Mouse (Mus musculus) right cerebral cortex, adult 2 months (tissue): ENCODE results near the gene Tshz2.

Experiments used
- DNase-seq, 2 experiments: peaks; one replicate each; pipeline ENCODE4 v3.0.0; 2021 to 2022; ENCODE audit warnings: low spot score in 2 of 2

Tshz2 gene

GRCm38 (mm10) chr2:169630070-169630469 lies 2.7 kb upstream of the Tshz2 start:
- no peak for DNase-seq

DNA sequence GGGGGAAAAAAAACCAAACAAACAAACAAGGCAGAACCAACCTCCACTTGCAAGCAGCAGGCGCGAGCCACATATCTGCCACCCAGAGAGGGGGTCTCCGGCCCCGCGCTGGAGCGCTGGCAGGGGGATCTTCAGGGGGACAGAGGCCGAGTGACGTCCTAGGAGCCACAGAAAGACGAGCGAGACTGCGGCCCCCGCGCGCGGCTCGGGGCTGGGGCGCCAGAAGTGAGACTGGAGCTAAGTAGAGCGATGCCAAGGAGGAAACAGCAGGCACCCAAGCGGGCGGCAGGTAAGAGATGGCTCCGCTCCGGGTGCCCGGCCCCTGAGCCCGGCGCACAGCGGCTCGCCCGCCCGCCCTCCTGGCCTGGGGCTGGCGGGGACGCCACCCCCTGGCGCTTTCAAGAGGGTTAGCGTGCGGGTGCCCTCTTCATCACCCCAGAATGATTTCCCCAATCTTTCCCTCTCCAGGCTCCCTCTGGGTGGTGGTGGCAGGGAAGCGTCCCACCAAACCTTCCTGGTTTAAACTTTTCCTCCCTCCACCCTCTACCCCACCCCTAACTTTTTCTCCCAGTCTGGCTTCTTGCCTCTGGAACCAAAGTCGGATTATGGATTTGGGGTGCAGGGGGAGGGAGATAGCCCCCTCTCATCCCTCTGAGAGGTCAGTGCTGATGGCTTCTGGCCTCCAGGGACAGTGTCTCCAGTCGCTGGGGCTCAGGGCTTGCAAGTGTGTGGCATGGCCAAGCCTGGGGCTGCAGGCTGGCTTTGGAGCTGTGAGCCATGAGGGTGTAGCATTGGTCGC lies 877 bp downstream of the Tshz2 start:
- DNase-seq, result no peak

GRCm38 (mm10) chr2:169634619-169635382 lies 2.0 kb downstream of the Tshz2 start:
- no peak for DNase-seq

DNA sequence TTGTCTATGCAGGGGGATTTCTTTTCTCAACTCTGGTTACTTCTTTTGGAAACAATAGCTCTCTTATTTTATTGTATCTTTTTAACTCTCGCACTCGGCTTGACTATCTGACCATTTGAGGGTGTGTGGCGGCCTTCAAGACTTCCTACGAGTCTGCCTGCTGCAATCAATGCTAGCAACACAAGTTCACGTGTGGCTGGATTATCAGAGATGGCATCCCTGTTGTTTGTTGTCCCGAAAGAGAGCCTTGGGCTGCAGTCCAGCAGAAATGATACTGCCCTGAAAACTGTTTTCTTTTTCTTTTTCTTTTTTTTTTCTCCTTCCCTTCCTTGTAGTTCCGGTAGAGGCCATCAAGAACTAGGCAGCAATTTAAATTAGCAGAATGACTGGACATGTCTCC lies 2.6 kb downstream of the Tshz2 start:
- no peak for DNase-seq

- no peak for DNase-seq
Observed at GRCm38 (mm10) chr2:169636414-169636813, 3.6 kb downstream of the Tshz2 start.

GRCm38 (mm10) chr2:169641547-169641946 lies 8.7 kb downstream of the Tshz2 start:
- DNase-seq, result no peak

DNA sequence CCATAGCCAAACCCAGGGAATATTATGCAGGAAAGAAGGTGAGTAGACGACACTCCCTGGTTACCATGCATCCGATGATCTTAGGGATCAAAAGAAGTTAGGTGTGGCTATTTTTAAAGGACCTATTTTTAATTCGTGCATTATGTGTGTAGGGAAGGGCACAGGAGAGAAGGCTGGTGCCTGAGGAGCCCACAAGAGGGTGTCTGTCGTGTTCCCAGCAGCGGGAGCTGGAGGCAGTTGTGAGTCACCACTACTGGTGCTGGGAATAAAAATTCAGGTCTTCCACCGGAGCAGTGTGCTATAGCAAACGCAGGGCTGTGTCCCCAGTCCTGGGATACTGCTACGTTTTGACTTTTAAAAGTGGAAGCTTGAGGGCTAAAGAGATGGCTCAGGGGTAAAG lies 9.6 kb downstream of the Tshz2 start:
- DNase-seq, result no peak

- DNase-seq, result no peak
Observed at GRCm38 (mm10) chr2:169647091-169647490, 14.3 kb downstream of the Tshz2 start.

GRCm38 (mm10) chr2:169649262-169649885 lies 16.6 kb downstream of the Tshz2 start:
- DNase-seq, result no peak

DNA sequence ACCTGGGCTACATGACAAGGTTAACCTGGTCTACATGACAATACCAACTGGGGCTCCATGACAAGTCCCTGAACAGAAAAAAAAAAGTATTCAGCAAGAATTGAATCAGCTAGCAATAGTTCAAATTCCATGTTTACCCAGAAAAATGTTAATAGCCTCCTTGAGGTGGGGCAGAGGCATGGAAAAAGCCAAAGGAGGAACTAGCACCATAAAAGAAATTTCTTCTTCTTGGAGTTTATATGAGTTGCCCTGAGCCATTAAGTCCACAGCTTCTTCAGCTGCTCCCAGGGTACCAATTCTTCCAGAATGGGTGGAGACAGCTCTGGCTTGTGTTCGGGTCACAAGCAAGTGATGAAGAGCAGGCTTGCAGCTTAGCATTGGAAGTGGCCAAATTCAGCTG lies 20.5 kb downstream of the Tshz2 start:
- no peak for DNase-seq

GRCm38 (mm10) chr2:169663792-169664191 lies 31.0 kb downstream of the Tshz2 start:
- DNase-seq, result no peak

DNA sequence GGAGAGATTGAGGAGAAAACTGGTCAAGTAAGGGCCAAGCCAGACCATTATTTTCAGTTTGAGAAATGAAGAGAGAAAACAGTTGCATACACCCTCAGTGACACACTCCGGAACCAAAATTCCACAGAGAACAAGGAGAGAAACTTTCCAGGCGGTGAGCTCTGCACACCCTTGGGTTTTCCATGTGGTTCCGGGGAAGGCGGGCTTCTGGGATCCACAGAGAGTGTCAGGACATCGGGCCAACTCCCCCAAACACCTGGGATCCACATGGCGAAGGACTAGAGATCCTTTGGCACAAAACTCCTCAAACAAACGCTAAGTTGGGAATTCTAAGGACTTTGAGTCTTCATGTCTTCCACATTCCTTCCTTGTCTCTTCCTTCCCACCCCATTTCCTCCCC lies 38.5 kb downstream of the Tshz2 start:
- DNase-seq, result no peak

DNA sequence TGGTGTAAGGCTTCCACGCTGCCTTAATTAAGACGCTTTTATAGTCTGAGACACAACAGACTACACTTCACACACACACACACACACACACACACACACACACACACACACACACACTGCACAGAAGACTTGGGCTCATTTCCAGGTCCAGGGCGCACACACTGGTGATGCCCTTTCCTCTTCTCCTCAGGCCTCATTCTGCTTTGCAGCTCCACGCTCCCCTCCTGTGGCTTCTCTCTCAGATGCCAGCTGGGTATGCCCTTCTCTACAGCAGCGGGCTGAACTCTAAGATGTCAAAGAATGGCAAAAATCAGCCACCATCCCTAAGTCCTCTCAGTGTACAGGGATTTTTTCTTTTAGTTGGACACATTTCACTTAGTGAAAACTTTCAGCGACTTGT lies 41.0 kb downstream of the Tshz2 start:
- no peak for DNase-seq

- no peak for DNase-seq
Observed at GRCm38 (mm10) chr2:169674209-169674608, 41.4 kb downstream of the Tshz2 start.

GRCm38 (mm10) chr2:169679264-169679663 lies 46.5 kb downstream of the Tshz2 start:
- no peak for DNase-seq

GRCm38 (mm10) chr2:169679951-169680350 lies 47.1 kb downstream of the Tshz2 start:
- peak; percentile 19 to 27 for DNase-seq

GRCm38 (mm10) chr2:169685260-169685659 lies 52.4 kb downstream of the Tshz2 start:
- no peak for DNase-seq

- no peak for DNase-seq
Observed at GRCm38 (mm10) chr2:169685747-169686146, 52.9 kb downstream of the Tshz2 start.

DNA sequence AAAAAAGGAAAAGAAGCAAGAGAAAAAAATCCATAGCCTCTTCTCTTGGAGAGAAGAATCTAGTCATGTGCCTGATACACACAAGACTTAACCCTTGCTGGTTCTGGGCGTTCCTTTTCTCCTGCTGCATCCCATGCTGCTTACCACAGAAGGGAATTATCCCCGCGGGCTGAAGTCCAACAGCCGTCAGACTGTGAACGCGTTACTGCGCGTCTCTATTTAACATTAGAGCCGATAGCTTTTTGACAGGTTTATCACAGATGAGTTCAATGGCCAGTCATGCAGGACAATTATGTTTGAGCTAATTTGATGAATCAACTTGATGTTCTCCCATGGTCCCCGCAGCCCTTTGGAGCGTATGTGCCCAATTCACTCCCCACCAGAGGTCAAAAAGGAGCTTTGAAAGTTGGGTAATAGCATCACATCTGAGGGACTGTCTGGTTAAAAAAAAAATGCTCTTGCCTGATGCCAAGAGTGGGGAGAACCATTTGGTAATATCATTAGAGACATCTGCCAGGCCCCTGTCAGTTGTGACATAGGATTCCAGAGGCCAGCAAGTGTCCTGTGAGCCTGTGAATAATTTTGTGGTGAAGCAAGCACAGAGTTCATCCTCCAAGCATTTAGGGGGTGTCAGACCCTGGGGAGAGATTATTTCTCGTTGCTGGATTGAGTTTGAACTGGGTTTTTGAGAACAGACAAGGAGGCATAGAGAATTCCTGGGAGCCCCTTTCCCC lies 54.1 kb downstream of the Tshz2 start:
- no peak for DNase-seq

GRCm38 (mm10) chr2:169690054-169690453 lies 57.2 kb downstream of the Tshz2 start:
- no peak for DNase-seq

GRCm38 (mm10) chr2:169694494-169694893 lies 61.7 kb downstream of the Tshz2 start:
- no peak for DNase-seq

DNA sequence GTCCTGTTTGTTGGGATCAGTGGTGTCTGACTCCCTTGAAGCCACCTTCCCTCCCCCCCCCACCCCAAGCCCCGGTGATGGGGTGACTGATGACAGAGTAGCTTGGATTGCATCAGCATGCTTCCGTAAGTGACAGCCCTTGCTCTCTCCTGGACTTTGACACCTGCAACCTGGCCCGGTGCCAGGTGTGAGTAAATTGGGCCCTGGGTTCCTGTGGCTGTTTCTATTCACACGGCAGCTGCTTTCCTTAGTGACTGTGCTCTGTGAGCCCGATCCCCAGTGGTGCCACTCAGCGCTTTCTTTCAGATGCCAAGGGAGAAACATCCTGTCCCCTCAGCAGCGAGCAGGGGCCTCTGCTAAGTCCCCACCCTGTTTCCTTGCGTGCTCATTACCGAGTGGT lies 62.2 kb downstream of the Tshz2 start:
- no peak for DNase-seq
